Mouse (Mus musculus): ENCODE results near the gene Wdr48. TPM values are rescaled to one million over a fixed set of nuclear protein-coding genes. Genes with fewer than 3 reads are reported as not detected.

Wdr48 gene
- total and polyA plus RNA-seq, 3 experiments: 20.7 to 22.9 (median 21.6) TPM

DNA sequence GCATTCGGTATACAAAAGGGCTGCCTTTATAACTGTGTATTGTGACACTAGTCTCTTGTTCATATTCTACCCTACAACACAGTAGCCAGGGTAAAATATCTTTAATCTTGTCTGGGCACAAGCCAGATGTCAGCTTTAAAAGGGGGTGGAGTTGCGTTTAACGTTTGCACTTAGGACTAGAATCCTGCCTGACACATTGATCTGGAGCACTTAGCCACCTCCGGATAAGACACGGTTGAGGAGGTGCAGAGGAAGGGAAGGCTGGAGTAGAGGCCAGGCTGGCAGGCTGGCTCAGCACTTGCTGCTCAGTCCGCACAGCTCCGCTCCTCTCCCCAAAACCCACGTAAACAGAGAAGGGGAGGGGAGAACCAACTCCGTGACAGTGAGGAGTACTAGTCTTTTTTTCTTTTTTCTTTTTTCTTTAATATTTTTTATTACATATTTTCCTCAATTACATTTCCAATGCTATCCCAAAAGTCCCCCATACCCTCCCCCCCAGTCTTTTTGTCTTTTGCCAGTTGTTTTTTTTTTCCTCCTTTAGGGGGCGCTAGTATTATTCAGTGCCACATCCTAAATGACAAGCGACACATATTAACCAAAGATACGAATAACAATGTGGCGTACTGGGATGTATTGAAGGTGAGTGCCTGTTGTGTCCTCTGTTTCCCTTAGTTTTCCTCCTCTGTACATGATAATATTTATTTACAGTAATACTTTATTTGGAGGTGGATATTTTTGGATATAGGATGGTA lies 18.6 kb downstream of the Wdr48 start:
- no peaks in the 10 kb centered on the region for H3K36me3 ChIP-seq (ENCODE audit: control insufficient read depth, insufficient read depth, low read length)

DNA sequence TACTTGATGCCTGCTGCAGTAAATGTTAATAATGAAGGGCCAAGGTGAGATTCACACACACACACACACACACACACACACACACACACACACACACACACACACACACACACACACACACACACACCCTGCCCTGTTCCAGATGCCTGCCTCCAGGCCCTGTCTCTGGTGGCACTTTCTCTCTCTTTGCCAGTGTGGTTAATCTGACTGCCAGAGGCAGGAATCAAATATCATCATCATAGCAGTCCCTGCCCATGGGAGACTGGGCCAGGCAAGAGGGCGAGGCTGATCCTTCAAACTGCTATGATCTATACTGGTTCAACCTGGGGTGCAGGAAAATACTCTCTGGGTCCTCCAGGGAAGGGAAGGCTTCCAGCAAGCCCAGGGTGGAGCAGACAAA lies 25.2 kb downstream of the Wdr48 start:
- H3K27me3 ChIP-seq (ENCODE audit: control insufficient read depth, insufficient read depth, low read length): no peaks in the 10 kb centered on the region
- no peak for DNase-seq
- WGBS: 85% methylated on average over 1 of the region's 1 CpGs
- no peak overlapping the region for H3K27ac ChIP-seq
- intact Hi-C loops (cut with DNase I): no loop called here
- TF ChIP-seq POLR2A (IDR thresholded peaks at IDR 0.05; ENCODE audit: insufficient read depth, low read depth, low read length) (no peak), CTCF (IDR thresholded peaks at IDR 0.05) (no peak), EP300 (IDR thresholded peaks at IDR 0.05; ENCODE audit: insufficient read depth, low read depth, low read length) (no peak)
- H3K36me3 ChIP-seq (ENCODE audit: control insufficient read depth, insufficient read depth, low read length): no peaks in the 10 kb centered on the region
- no peaks in the 10 kb centered on the region for H3K4me1 ChIP-seq (ENCODE audit: control insufficient read depth, insufficient read depth, low read length)
- no peak overlapping the region for H3K4me3 ChIP-seq
- H3K79me2 ChIP-seq (replicated peaks; ENCODE audit: control insufficient read depth, insufficient read depth, low read length): no peaks in the 10 kb centered on the region
- no peak overlapping the region for H3K9ac ChIP-seq (ENCODE audit: low read depth, low read length)

More for the DNA sequence above, 18.6 kb downstream of the Wdr48 start:
- no peaks in the 10 kb centered on the region for H3K79me2 ChIP-seq (replicated peaks; ENCODE audit: control insufficient read depth, insufficient read depth, low read length)
- no peak overlapping the region for H3K4me3 ChIP-seq
- H3K9ac ChIP-seq (ENCODE audit: low read depth, low read length): no peak overlapping the region
- H3K4me1 ChIP-seq (ENCODE audit: control insufficient read depth, insufficient read depth, low read length): no peaks in the 10 kb centered on the region
- intact Hi-C loops (cut with DNase I): loop anchor here (1.0 to 5.0 kb wide), 2 partner anchors 160 to 184 kb away; no protein-coding TSS in a partner anchor
- 75% methylated on average over 13 of the region's 13 CpGs for WGBS
- no peak for DNase-seq
- H3K27me3 ChIP-seq (ENCODE audit: control insufficient read depth, insufficient read depth, low read length): no peaks in the 10 kb centered on the region
- H3K27ac ChIP-seq: no peak overlapping the region
- no peak for TF ChIP-seq POLR2A (IDR thresholded peaks at IDR 0.05; ENCODE audit: insufficient read depth, low read depth, low read length)
- peak; percentile 57 for TF ChIP-seq CTCF (IDR thresholded peaks at IDR 0.05)
- no peak for TF ChIP-seq EP300 (IDR thresholded peaks at IDR 0.05; ENCODE audit: insufficient read depth, low read depth, low read length)

DNA sequence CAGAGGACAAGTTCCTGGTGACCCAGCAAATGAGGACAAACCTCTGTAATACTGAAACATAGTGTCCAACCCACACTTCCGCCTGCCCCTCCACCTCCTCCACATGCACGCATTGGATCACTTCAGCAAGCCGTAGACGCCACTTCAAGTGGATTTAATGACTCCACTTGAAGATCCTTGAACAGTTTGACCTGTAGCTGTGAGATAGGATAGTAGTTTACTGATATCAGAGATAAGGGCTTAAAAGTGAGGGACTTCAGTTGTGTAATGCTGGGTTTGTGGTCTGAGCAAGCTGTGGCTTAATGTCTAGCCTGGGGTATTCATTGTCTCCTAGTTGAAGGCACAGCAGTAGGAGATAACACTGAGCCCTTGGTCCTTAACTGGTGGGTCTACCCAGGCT lies 28.8 kb downstream of the Wdr48 start:
- WGBS: 79% methylated on average over 4 of the region's 4 CpGs
- Histone ChIP-seq H3K4me3 (no peak overlapping the region), H3K27ac (no peak overlapping the region), H3K27me3 (ENCODE audit: control insufficient read depth, insufficient read depth, low read length) (no peaks in the 10 kb centered on the region), H3K36me3 (ENCODE audit: control insufficient read depth, insufficient read depth, low read length) (no peaks in the 10 kb centered on the region), H3K4me1 (ENCODE audit: control insufficient read depth, insufficient read depth, low read length) (no peaks in the 10 kb centered on the region), H3K9ac (ENCODE audit: low read depth, low read length) (no peak overlapping the region), H3K79me2 (replicated peaks; ENCODE audit: control insufficient read depth, insufficient read depth, low read length) (no peaks in the 10 kb centered on the region)
- intact Hi-C loops (cut with DNase I): no loop called here
- TF ChIP-seq CTCF (IDR thresholded peaks at IDR 0.05): no peak
- TF ChIP-seq EP300 (IDR thresholded peaks at IDR 0.05; ENCODE audit: insufficient read depth, low read depth, low read length): no peak
- no peak for TF ChIP-seq POLR2A (IDR thresholded peaks at IDR 0.05; ENCODE audit: insufficient read depth, low read depth, low read length)
- DNase-seq: no peak

DNA sequence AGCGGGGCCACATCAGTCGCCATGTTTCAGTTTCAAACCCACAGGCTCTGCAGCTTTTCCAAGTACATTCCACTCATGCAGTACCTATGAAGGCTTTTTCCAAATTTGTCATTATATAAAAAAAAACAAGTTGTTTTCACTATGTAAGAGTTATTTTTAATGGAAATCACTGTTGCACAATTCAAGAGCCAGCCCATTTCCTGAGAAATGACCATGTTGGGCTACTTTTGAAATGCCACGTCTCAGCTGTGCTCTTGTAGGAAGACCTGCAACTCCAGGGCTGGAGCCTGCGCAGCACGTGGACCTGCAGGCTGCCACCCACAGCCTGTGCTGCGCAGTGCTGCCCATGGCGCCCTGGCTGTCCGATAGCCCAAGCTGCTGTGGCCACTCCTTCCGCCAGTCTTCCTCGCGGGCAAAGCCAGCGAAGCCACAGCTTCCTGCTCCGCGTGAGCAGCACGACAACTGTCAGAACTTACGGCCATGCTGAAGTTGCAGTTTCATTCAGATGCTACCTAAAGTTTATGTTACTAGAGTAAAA lies 30.5 kb downstream of the Wdr48 start:
- DNase-seq: peak in 1 of 2 experiments; percentile 40
- 88% methylated on average over 16 of the region's 16 CpGs for WGBS
- no peak for TF ChIP-seq POLR2A (IDR thresholded peaks at IDR 0.05; ENCODE audit: insufficient read depth, low read depth, low read length)
- TF ChIP-seq EP300 (IDR thresholded peaks at IDR 0.05; ENCODE audit: insufficient read depth, low read depth, low read length): no peak
- TF ChIP-seq CTCF (IDR thresholded peaks at IDR 0.05): no peak
- no peaks in the 10 kb centered on the region for H3K4me1 ChIP-seq (ENCODE audit: control insufficient read depth, insufficient read depth, low read length)
- intact Hi-C loops (cut with DNase I): no loop called here
- no peaks in the 10 kb centered on the region for H3K79me2 ChIP-seq (replicated peaks; ENCODE audit: control insufficient read depth, insufficient read depth, low read length)
- no peak overlapping the region for H3K9ac ChIP-seq (ENCODE audit: low read depth, low read length)
- no peaks in the 10 kb centered on the region for H3K27me3 ChIP-seq (ENCODE audit: control insufficient read depth, insufficient read depth, low read length)
- no peaks in the 10 kb centered on the region for H3K36me3 ChIP-seq (ENCODE audit: control insufficient read depth, insufficient read depth, low read length)
- H3K4me3 ChIP-seq: no peak overlapping the region
- no peak overlapping the region for H3K27ac ChIP-seq

DNA sequence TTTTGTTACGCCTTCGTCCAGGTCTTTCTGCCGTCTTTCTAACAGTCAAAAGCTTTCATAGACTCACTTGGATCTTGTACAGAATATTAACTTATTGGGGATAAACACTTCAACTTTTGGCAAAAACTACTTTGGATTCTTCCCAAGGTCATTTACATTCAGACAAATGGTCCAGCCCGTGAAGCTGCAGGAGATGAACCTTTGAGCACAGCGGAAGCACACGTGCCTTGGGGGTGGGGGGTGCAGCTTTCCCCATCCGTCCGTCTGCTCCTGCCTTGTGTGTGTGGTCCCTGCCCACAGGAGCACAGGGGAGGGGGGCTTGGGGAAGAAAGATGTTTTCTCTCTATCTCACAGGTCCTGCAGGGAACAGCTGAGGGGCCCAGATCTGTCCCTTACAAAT lies 31.1 kb downstream of the Wdr48 start:
- H3K9ac ChIP-seq (ENCODE audit: low read depth, low read length): no peak overlapping the region
- no peaks in the 10 kb centered on the region for H3K4me1 ChIP-seq (ENCODE audit: control insufficient read depth, insufficient read depth, low read length)
- H3K4me3 ChIP-seq: no peak overlapping the region
- no peaks in the 10 kb centered on the region for H3K27me3 ChIP-seq (ENCODE audit: control insufficient read depth, insufficient read depth, low read length)
- no peak overlapping the region for H3K27ac ChIP-seq
- intact Hi-C loops (cut with DNase I): no loop called here
- TF ChIP-seq CTCF (IDR thresholded peaks at IDR 0.05): no peak
- WGBS: 82% methylated on average over 8 of the region's 8 CpGs
- no peaks in the 10 kb centered on the region for H3K36me3 ChIP-seq (ENCODE audit: control insufficient read depth, insufficient read depth, low read length)
- no peaks in the 10 kb centered on the region for H3K79me2 ChIP-seq (replicated peaks; ENCODE audit: control insufficient read depth, insufficient read depth, low read length)
- DNase-seq: no peak

DNA sequence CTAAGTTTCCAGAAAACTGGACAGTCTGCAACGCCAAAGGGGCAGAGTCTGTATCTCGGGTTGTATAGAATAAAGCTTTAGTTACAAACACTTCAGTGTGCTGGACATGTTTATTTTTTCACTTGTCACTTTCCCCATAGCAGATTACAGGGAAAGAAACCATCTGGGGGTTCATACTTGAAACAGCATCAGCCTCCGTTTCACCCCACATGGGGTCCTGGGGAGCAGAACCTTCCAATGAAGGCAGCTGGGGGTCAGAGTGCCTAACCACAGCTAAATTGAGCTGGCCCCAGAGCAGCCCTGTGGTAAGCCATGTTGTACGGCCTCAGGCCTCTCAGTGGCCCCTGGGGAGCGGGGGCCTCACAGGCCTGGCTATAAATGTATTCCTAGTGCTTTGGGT lies 31.8 kb downstream of the Wdr48 start:
- Histone ChIP-seq H3K9ac (ENCODE audit: low read depth, low read length) (no peak overlapping the region), H3K36me3 (ENCODE audit: control insufficient read depth, insufficient read depth, low read length) (no peaks in the 10 kb centered on the region), H3K4me3 (no peak overlapping the region), H3K27ac (no peak overlapping the region), H3K27me3 (ENCODE audit: control insufficient read depth, insufficient read depth, low read length) (no peaks in the 10 kb centered on the region), H3K4me1 (ENCODE audit: control insufficient read depth, insufficient read depth, low read length) (no peaks in the 10 kb centered on the region), H3K79me2 (replicated peaks; ENCODE audit: control insufficient read depth, insufficient read depth, low read length) (no peaks in the 10 kb centered on the region)
- TF ChIP-seq CTCF (IDR thresholded peaks at IDR 0.05) (no peak), POLR2A (IDR thresholded peaks at IDR 0.05; ENCODE audit: insufficient read depth, low read depth, low read length) (no peak)
- intact Hi-C loops (cut with DNase I): no loop called here
- no peak for DNase-seq
- WGBS: 83% methylated on average over 5 of the region's 5 CpGs
